Mouse (Mus musculus) kidney, adult 2 months (tissue): ENCODE measurements around the gene Kpna4.

Experiments used
- CTCF ChIP-seq: fragments of 200-500 bp; conservative IDR thresholded peaks from 2 replicates; pipeline ENCODE4 v1.5.1; 2011; ENCODE audit warnings: low read depth, mild to moderate bottlenecking, control low read depth, low read length, moderate library complexity, mixed read lengths; ENCODE audit not compliant: insufficient read depth, insufficient read length
- POLR2A ChIP-seq: fragments of 200-500 bp; IDR thresholded peaks from one replicate; pipeline ENCODE4 v1.6.1; 2011; ENCODE audit warnings: low read depth, low read length, control low read depth

DNA sequence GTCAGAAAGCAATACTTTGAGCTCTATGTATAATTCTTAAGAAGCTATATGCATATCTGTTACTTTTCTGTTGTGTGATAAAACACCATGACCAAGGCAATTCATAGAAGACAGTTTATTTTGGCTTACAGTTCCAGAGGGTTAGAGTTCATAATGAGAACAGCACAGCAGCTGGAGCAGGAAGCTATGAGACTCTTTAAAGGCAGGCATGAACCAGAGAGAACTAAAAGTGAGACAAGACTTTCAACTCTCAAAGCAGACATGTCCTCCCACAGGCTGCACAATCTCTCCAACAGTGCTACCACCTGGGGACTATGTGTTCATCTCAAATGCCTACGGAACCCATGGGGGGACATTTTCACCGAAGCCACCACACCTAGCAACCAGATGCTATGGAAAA is 86.8 kb downstream of the Kpna4 start:
- TF ChIP-seq POLR2A (no peak), CTCF (no peak)
